Mouse (Mus musculus): ENCODE measurements around the gene Csrnp1. TPM values are rescaled to one million over a fixed set of nuclear protein-coding genes. Genes with fewer than 3 reads are reported as not detected.
A peak's percentile ranks its signal among the peaks of the same experiment; 100 is the strongest.

Gene Csrnp1
- total and polyA plus RNA-seq, 3 experiments: 21.1 to 28.7 (median 21.6) TPM

DNA sequence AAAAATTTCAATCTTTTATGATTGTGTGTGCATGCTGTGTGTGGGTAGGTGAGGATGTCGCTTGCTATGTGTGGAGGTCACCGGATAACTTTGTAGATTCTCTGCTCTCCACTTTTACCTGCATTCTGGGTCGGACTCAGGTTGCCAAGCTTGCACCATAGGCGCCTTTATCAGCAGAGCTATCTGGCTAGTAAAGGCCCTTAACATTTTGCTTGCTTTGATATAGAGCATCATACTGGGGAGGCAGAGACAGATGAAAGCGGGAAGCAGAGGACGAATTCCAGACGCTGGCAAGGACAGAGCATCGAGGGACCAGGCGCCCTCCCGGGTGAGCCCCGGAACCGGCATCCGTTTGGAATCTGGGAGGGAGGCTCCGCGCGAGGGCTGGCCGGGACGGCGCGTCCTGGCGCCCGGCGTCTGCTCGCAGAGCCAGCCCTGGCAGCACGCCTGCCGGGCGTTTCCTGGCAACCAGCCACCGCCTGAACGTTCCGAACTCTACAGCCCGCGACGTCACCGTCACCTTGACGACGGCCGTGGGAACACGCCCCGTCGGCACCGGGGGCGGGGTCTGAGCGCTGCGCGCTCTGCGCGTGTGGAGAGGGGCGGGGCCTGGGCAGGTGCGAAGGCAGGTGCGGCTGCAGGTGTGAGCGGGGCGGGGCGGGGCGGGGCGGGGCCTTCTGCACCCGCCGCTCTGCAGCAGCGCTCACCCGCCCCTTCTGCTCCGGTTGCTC, 26.5 kb upstream of the Csrnp1 start:
- peak overlapping the region; percentile 54 for H3K4me3 ChIP-seq
- peaks cover 4% of the 10 kb centered on the region; the same call in 1 of the 2 replicates for H3K36me3 ChIP-seq (ENCODE audit: control insufficient read depth, insufficient read depth, low read length)
- 2% methylated on average over 60 of the region's 60 CpGs for WGBS
- H3K9ac ChIP-seq (ENCODE audit: low read depth, low read length): 0 out of 2 replicates have a peak overlapping the region, but pooled peaks have one; percentile 39
- peak; percentile 98 to 100 for DNase-seq
- no peaks in the 10 kb centered on the region for H3K27me3 ChIP-seq (ENCODE audit: control insufficient read depth, insufficient read depth, low read length)
- TF ChIP-seq CTCF (IDR thresholded peaks at IDR 0.05) (no peak), POLR2A (IDR thresholded peaks at IDR 0.05; ENCODE audit: insufficient read depth, low read depth, low read length) (no peak), EP300 (IDR thresholded peaks at IDR 0.05; ENCODE audit: insufficient read depth, low read depth, low read length) (peak; percentile 94)
- no peaks in the 10 kb centered on the region for H3K79me2 ChIP-seq (replicated peaks; ENCODE audit: control insufficient read depth, insufficient read depth, low read length)
- intact Hi-C loops (cut with DNase I): loop anchor here (1.0 kb wide), 1 partner anchor 30 kb away; no protein-coding TSS in a partner anchor
- peak overlapping the region; percentile 82 for H3K27ac ChIP-seq
- peaks cover 2% of the 10 kb centered on the region for H3K4me1 ChIP-seq (ENCODE audit: control insufficient read depth, insufficient read depth, low read length)

DNA sequence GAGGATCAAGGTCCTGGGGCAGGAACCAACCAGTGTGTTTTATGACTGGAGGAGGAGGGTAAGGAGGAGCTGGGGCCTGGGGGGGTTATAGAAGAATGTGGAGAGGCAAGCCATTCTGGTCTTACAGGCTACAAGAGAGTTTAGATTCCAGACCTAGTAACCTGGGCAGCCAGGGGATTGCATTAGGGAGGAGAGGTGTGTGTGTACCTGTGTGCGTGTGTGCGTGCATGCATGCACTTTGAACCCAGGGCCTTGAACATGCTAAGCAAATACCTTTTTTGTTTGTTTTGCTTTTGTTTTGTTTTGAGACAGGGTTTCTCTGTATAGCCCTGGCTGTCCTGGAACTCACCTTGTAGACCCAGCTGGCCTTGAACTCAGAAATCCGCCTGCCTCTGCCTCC, 25.4 kb upstream of the Csrnp1 start:
- Histone ChIP-seq H3K4me3 (no peak overlapping the region), H3K9ac (ENCODE audit: low read depth, low read length) (no peak overlapping the region), H3K4me1 (ENCODE audit: control insufficient read depth, insufficient read depth, low read length) (peaks cover 2% of the 10 kb centered on the region), H3K27ac (no peak overlapping the region), H3K36me3 (ENCODE audit: control insufficient read depth, insufficient read depth, low read length) (peaks cover 4% of the 10 kb centered on the region; the same call in 1 of the 2 replicates), H3K27me3 (ENCODE audit: control insufficient read depth, insufficient read depth, low read length) (no peaks in the 10 kb centered on the region), H3K79me2 (replicated peaks; ENCODE audit: control insufficient read depth, insufficient read depth, low read length) (no peaks in the 10 kb centered on the region)
- TF ChIP-seq CTCF (IDR thresholded peaks at IDR 0.05) (no peak), EP300 (IDR thresholded peaks at IDR 0.05; ENCODE audit: insufficient read depth, low read depth, low read length) (no peak), POLR2A (IDR thresholded peaks at IDR 0.05; ENCODE audit: insufficient read depth, low read depth, low read length) (no peak)
- DNase-seq: no peak
- intact Hi-C loops (cut with DNase I): no loop called here
- 98% methylated on average over 3 of the region's 3 CpGs for WGBS

DNA sequence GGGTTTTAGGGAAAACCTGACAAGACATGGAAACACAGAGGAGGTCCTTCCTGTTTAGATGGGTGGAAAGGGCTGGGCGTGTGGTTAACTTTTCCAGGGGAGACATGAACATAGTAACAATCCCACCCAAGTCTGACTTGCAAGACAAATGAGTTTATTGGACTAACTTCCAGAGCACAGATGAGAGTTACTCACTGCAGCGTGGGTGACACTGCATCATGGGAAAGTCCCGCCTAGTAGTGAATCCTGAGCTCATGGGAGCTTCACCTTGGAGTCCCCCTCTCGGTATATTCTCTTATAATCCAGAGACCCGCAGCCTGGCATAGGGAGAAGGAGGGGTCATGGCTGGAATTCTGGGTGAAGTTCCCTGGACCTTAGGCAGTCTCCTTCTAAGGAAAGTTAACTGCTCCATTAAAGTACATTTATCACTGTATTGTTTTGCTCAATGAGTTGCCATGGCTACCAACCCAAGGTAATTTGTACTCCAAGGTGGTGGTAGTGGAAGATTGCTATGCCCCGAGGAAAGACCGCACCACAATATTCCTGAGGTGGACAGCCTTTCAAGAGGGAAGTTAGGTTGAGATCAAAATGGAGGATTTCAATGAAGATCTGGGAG, 24.9 kb upstream of the Csrnp1 start:
- Histone ChIP-seq H3K36me3 (ENCODE audit: control insufficient read depth, insufficient read depth, low read length) (peaks cover 4% of the 10 kb centered on the region; the same call in 1 of the 2 replicates), H3K9ac (ENCODE audit: low read depth, low read length) (no peak overlapping the region), H3K4me3 (no peak overlapping the region), H3K27me3 (ENCODE audit: control insufficient read depth, insufficient read depth, low read length) (no peaks in the 10 kb centered on the region), H3K27ac (no peak overlapping the region), H3K4me1 (ENCODE audit: control insufficient read depth, insufficient read depth, low read length) (peaks cover 2% of the 10 kb centered on the region), H3K79me2 (replicated peaks; ENCODE audit: control insufficient read depth, insufficient read depth, low read length) (no peaks in the 10 kb centered on the region)
- DNase-seq: no peak
- WGBS: 77% methylated on average over 7 of the region's 7 CpGs
- TF ChIP-seq POLR2A (IDR thresholded peaks at IDR 0.05; ENCODE audit: insufficient read depth, low read depth, low read length): no peak
- TF ChIP-seq CTCF (IDR thresholded peaks at IDR 0.05): no peak
- no peak for TF ChIP-seq EP300 (IDR thresholded peaks at IDR 0.05; ENCODE audit: insufficient read depth, low read depth, low read length)
- intact Hi-C loops (cut with DNase I): no loop called here

DNA sequence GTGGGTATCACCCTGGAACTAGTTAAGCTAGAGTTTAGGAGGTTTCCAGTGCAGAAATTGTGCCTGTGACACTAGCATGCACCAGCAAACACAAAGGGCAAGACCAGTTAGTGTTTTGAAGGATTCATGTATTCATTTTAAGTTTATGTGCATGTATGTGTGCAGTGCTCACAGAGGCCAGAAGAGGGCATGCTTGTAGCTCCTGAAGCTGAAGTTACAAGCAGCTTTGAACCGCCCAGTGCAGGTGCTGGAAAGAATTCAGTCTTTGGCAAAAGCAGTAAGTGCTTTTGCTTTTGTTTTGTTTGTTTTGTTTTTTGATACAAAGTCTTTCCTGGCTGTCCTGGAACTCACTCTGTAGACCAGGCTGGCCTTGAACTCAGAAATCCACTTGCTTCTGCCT, 23.4 kb upstream of the Csrnp1 start:
- Histone ChIP-seq H3K79me2 (replicated peaks; ENCODE audit: control insufficient read depth, insufficient read depth, low read length) (no peaks in the 10 kb centered on the region), H3K27ac (no peak overlapping the region), H3K27me3 (ENCODE audit: control insufficient read depth, insufficient read depth, low read length) (no peaks in the 10 kb centered on the region), H3K36me3 (ENCODE audit: control insufficient read depth, insufficient read depth, low read length) (no peaks in the 10 kb centered on the region), H3K9ac (ENCODE audit: low read depth, low read length) (no peak overlapping the region), H3K4me3 (no peak overlapping the region), H3K4me1 (ENCODE audit: control insufficient read depth, insufficient read depth, low read length) (no peaks in the 10 kb centered on the region; the same call in 1 of the 2 replicates)
- intact Hi-C loops (cut with DNase I): no loop called here
- WGBS: 94% methylated on average over 1 of the region's 1 CpGs
- no peak for DNase-seq
- TF ChIP-seq CTCF (IDR thresholded peaks at IDR 0.05) (peak; percentile 32; the same call in 1 of the 2 replicates), EP300 (IDR thresholded peaks at IDR 0.05; ENCODE audit: insufficient read depth, low read depth, low read length) (no peak), POLR2A (IDR thresholded peaks at IDR 0.05; ENCODE audit: insufficient read depth, low read depth, low read length) (no peak)

DNA sequence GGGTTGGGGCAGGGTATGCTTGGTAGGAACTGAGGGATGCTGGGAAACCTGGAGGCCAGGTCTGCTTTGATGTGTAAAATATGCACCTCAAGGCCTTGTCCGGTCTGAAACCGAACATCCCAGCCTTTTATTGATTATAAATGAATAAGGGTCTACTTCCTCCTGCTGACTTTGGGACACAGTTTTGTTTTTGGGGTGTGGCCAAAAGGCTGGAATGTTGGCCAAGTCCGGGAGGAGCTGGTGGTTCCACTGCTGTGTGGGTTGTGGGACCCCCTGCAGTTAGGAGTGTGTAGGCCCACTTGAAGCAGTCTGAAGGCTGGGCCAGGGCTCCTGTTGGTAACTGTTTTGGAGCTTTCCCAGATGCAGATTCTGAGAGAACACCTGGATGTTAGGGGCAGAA, 21.5 kb upstream of the Csrnp1 start:
- 77% methylated on average over 3 of the region's 3 CpGs for WGBS
- H3K27me3 ChIP-seq (ENCODE audit: control insufficient read depth, insufficient read depth, low read length): no peaks in the 10 kb centered on the region
- intact Hi-C loops (cut with DNase I): no loop called here
- no peak overlapping the region for H3K9ac ChIP-seq (ENCODE audit: low read depth, low read length)
- no peak overlapping the region for H3K4me3 ChIP-seq
- TF ChIP-seq CTCF (IDR thresholded peaks at IDR 0.05) (no peak), EP300 (IDR thresholded peaks at IDR 0.05; ENCODE audit: insufficient read depth, low read depth, low read length) (no peak), POLR2A (IDR thresholded peaks at IDR 0.05; ENCODE audit: insufficient read depth, low read depth, low read length) (no peak)
- no peaks in the 10 kb centered on the region for H3K36me3 ChIP-seq (ENCODE audit: control insufficient read depth, insufficient read depth, low read length)
- H3K79me2 ChIP-seq (replicated peaks; ENCODE audit: control insufficient read depth, insufficient read depth, low read length): no peaks in the 10 kb centered on the region
- H3K4me1 ChIP-seq (ENCODE audit: control insufficient read depth, insufficient read depth, low read length): peaks cover 2% of the 10 kb centered on the region; the same call in 1 of the 2 replicates
- H3K27ac ChIP-seq: no peak overlapping the region
- no peak for DNase-seq

DNA sequence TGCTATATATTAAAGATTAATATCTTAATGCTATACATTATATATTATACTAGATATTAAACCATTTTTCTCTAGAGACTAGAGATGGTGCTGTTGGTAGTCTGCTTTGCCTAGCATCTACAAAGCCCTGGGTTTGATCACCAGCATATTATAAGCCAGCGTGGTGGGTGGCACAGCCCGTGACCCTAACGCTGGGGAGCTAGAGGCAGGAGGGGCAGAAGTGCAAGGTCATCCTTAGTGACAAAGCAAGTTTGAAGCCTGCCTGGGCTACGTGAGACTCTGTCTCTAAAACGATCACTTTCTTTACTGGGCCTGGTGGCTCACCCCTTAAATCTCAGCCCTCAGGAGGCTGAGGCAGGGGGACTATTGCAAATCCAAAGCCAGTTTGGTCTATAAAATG, 18.4 kb upstream of the Csrnp1 start:
- no peak for TF ChIP-seq EP300 (IDR thresholded peaks at IDR 0.05; ENCODE audit: insufficient read depth, low read depth, low read length)
- TF ChIP-seq CTCF (IDR thresholded peaks at IDR 0.05): no peak
- Histone ChIP-seq H3K36me3 (ENCODE audit: control insufficient read depth, insufficient read depth, low read length) (no peaks in the 10 kb centered on the region), H3K9ac (ENCODE audit: low read depth, low read length) (no peak overlapping the region), H3K27me3 (ENCODE audit: control insufficient read depth, insufficient read depth, low read length) (no peaks in the 10 kb centered on the region), H3K4me3 (no peak overlapping the region), H3K4me1 (ENCODE audit: control insufficient read depth, insufficient read depth, low read length) (peaks cover 2% of the 10 kb centered on the region; the same call in 1 of the 2 replicates), H3K27ac (no peak overlapping the region), H3K79me2 (replicated peaks; ENCODE audit: control insufficient read depth, insufficient read depth, low read length) (no peaks in the 10 kb centered on the region)
- no peak for DNase-seq
- 88% methylated on average over 5 of the region's 5 CpGs for WGBS
- intact Hi-C loops (cut with DNase I): no loop called here
